Mouse (Mus musculus) urinary bladder, postnatal 36 days (tissue): ENCODE results near the gene Khdc1c.
A peak's percentile ranks its signal among the peaks of the same experiment; 100 is the strongest.
"Not testable (repeated sequence)": the region's sequence is repeated elsewhere in the genome, so short reads cannot be mapped to it uniquely, and the experiment has no call there.

Experiments used
- DNase-seq, 2 experiments: peaks; one replicate each; pipeline ENCODE4 v3.0.0; 2022; ENCODE audit warnings: low spot score in 2 of 2, mixed read lengths in 1 of 2

Gene Khdc1c

DNA sequence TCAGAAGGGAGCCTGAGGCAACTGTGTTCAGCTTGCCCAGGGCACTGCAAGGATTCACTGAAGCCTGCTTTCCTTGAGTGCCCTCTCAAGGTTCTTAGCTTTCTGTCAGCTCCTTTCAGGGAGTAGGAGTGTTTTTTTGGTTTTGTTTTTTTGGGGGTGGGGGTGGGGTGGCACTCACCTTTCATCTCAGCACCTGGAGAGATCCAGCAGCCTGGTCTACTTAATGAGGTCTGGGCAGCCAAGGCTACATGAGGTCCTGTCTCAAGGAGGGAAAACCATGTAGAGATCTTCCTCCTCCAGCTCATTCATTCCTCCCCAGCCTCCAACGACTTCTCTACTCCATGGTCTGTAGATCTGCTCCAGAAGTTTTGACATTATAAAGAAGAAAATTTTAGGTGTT, at the start of gene Khdc1c:
Khdc1c (plus strand) TSS at position 301 of the 400 bp plus-strand sequence.
- not testable (repeated sequence) for DNase-seq

DNA sequence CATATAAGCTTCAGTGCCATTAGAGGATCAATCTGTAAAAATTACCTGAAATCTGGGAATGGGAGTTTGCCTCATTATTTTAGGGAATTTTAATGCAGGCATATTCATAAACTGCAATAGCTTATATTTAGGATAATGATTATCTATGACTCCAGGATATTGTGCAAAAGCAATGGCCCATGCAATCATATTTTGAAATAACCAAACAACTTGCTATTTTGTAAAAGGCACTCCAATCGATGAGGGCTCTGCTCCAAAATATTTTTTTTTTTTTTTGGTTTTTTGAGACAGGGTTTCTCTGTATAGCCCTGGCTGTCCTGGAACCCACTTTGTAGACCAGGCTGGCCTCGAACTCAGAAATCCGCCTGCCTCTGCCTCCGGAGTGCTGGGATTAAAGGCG, 47.9 kb upstream of the Khdc1c start:
- not testable (repeated sequence) for DNase-seq

DNA sequence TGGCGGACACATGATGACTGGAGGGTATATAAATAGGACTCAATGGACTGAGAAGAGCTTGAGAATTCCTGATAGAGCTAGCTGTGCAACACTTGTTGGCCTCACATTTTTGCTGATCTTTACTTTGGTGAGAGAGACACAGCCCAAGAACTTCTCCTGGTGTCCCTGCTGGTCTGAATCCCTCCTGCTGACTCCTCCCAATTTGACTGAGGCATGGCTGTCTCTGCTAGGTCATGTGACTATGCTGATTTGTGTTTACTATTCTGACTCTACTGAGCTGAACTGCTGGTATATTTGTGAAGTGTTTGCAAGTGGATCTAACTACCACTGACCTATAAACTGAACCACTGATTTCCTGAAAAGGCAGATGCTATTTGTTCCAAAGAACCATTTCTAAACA, 46.5 kb upstream of the Khdc1c start:
- no peak for DNase-seq

DNA sequence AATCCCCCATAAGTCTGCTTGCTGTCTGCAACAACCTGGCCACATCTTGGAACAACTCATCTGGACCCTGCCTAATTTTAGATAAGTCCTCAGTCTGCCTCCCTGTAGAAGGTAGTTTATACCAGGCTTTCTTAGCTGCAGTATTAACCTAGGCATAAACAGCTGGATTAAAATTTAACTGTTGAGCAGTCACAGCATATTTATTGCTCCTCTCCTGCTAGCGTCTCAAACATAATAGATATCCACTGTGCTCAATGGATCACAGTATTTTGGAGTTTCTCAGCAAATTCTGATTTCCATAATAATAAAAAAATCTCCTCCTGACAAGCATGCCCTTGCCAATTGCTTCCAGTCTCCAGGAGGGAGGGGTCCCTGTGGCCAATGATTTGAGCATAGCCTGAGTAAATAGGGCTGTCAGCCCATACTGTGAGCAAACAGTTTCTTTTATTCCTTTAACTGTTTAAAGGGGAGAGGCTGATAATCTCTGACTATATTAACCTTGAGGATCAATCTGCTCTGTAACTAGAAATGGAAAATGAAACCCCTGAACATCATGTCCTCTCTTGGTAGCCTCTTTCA, 44.0 kb upstream of the Khdc1c start:
- DNase-seq = no peak

DNA sequence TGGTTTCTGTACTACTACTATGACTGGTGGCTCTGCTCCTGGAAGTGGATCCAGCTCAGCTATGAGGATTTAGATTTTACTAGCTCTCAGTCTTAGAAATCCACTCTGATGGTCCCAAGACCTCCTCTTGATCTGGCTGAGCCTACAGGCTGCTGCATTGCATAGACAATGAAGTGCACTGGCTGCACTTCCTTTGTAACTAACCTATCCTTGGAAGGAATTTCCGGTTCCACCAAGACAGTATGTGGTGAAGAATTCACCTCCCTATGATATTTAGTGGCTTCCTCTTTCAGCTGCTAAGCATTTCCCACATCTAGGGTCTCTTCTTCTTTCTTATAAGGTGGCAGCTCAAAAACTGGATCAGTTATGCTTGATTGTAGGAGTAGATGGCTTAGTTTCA, 43.5 kb upstream of the Khdc1c start:
- DNase-seq = no peak

DNA sequence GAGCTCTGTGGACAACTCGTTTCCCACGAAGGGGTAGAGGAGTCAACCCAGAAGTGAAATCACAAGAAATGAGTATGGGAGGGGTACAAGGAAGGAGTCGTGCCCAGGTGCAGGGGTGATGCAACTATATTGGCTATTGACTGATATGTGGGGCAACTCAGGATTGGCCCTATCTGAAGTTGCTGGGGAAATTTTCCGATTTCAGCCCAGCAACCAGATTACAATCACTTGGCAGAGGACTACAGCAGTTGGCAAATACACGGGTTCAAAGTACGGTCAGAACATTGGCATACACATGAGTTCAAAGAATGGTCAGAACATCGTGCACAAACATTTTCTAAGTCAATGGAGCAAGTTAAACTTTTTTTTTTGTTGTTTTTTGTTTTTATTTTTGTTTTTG, 41.4 kb upstream of the Khdc1c start:
- DNase-seq = no peak

GRCm38 (mm10) chr1:21331161-21331560, 37.0 kb upstream of the Khdc1c start:
- not testable (repeated sequence) for DNase-seq

- DNase-seq = no peak
These were observed 34.7 kb upstream of the Khdc1c start for GRCm38 (mm10) chr1:21333222-21333973.

DNA sequence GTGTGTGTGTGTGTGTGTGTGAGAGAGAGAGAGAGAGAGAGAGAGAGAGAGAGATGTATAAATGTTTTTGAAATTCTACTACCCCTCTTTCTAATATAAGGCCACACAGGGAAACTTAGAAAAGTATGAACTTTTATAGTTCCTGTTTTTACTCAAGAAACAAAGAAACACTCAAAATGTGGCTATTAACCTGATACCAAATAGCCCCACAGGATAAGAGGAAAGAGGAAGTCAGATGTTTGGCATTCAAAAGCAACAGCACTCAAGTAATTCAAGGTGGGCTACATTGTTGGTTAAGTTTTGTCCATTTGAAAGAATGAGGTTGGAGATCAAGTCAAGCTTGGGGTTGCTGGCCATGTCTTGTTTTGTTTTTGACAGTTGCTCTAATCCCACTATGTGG, 32.3 kb upstream of the Khdc1c start:
- no peak for DNase-seq

GRCm38 (mm10) chr1:21340745-21341144, 27.4 kb upstream of the Khdc1c start:
- no peak for DNase-seq

GRCm38 (mm10) chr1:21344253-21344652, 23.9 kb upstream of the Khdc1c start:
- peak; percentile 28 to 32 for DNase-seq

- DNase-seq = not testable (repeated sequence)
These were observed 23.4 kb upstream of the Khdc1c start for GRCm38 (mm10) chr1:21344752-21345151.

GRCm38 (mm10) chr1:21349341-21349740, 18.8 kb upstream of the Khdc1c start, which contains the start of gene Khdc1a:
TSS of gene Khdc1a (plus strand) at chr1:21349641.
- no peak for DNase-seq

DNA sequence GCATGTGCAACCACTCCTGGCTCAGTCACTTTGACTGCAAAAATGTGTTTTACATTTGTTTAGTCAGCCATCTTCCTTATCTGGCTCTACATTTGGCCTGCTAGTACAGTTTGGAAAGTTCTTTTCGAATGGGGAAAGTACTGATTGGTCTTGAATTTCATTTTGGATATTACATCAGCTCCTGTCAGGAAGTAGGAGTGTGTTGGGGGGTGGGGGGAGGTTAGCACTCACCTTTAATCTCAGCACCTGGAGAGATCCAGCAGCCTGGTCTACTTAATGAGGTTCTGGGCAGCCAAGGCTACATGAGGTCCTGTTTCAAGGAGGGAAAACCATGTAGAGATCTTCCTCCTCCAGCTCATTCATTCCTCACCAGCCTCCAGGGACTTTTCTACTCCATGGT, 15.1 kb downstream of the Khdc1c start, which contains the start of gene Khdc1b:
Khdc1b (plus strand) TSS at position 301 of the 400 bp plus-strand sequence.
- DNase-seq = no peak

- DNase-seq = no peak
These were observed 23.1 kb downstream of the Khdc1c start for GRCm38 (mm10) chr1:21391138-21391671.

DNA sequence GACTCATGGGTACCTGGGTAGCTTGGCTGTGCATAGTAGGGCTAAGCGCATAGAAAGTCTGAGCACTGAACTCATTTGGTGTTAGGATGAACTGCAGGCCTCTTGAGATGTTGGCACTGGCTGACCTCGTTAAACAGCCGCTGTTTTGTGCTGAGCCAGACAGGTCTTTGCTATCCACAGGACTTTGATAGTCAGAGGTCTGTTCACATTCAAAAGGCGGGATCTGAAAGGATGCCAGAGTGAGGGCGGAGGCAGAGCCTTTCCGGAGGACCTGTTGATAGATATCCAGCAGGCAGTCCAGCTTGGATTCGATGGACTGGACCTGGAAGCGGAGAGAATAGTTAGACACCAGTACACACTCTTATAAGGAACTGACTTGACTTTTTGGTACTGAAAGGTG, 34.7 kb downstream of the Khdc1c start:
- no peak for DNase-seq

DNA sequence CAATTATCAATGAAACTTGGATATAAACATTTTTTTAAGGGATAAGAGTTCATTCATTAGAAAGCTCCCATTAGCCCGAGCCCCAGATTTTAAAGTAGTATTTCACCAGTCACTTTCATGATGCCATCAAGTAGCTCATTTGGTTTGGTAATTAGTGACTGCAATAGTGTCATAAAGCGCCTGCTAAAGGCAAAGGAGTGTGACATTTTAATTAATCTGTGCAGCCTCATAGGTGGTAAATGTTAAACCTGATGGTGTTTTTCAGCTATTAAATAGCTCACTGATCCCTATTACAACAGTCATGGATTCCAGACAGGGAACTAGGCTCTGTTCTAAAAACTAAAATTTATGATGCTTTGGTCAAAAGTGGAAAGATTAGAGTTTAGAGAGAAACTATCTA, 39.1 kb downstream of the Khdc1c start:
- DNase-seq = no peak

DNA sequence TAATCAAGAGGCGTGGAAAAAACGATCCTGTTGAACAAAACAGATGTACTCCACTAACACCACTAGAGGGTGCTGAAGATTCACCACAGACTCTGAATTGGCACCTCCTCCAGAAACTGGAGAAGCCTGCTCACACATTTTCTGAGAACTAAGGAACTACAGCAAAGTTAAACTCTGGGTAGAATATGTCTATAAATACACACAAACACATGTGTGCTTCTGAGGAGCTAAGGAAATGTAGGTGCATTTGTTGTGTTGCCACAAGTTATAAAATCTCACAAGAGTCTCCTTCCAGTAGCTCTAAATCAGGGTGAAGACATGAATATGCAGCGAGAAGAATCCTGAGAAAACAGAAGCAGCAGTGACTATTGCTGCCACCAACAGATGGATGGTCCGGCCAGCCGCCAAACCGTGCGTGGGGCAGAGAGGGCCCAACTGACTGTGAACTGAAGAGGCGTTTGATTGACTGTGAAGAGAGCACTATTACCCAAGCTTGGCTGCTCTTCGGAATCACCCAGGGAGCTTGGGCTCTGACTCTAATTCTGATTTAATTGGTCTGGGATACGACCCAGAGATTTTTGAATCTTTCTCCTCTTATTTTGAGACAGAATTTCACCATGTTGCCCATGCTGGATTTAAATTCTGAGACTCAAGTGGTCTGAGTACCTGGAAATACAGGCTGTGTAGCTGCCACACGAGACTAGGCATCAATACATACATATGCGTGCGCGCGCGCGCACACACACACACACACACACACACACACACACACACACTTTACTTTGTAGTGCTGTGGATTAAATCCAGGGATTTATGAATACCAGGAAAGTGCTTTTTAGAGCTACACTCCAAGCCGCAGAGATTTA, 43.4 kb downstream of the Khdc1c start:
- peak in 1 of 2 experiments; percentile 6 for DNase-seq

- no peak for DNase-seq
These were observed 44.0 kb downstream of the Khdc1c start for GRCm38 (mm10) chr1:21412197-21412555.

GRCm38 (mm10) chr1:21419370-21419769, 51.2 kb downstream of the Khdc1c start:
- no peak for DNase-seq
